Mouse (Mus musculus): Measurements from ENCODE around the gene Ncoa6. TPM values are rescaled to one million over a fixed set of nuclear protein-coding genes. Genes with fewer than 3 reads are reported as not detected.
A peak's percentile ranks its signal among the peaks of the same experiment; 100 is the strongest.

The Ncoa6 gene
- polyA plus RNA-seq, 1 experiment from 2014 or later, result 5.0 TPM

GRCm38 (mm10) chr2:155382791-155383438 lies 90.8 kb downstream of the Ncoa6 start:
- Histone ChIP-seq H3K36me3 (replicated peaks) (no peaks in the 10 kb centered on the region), H3K4me2 (peak overlapping the region; percentile 97; the same call in 1 of the 2 replicates), H3K27me3 (peaks cover 46% of the 10 kb centered on the region), H3K4me3 (replicated peaks) (0 out of 2 replicates have a peak overlapping the region, but pooled peaks have one; percentile 93), H3K9ac (no peak overlapping the region), H3K9me3 (replicated peaks) (no peaks in the 10 kb centered on the region), H3K4me1 (replicated peaks) (peaks cover 29% of the 10 kb centered on the region), H3K27ac (replicated peaks) (no peak overlapping the region)
- WGBS (ENCODE audit: insufficient replicate concordance), result 75% methylated on average over 2 of the region's 2 CpGs
- no peak for ATAC-seq (ENCODE audit: insufficient read depth)

GRCm38 (mm10) chr2:155382332-155382700 lies 91.4 kb downstream of the Ncoa6 start:
- Histone ChIP-seq H3K9me3 (replicated peaks) (no peaks in the 10 kb centered on the region), H3K9ac (peak overlapping the region; percentile 74), H3K4me3 (replicated peaks) (peak overlapping the region; percentile 93), H3K27ac (replicated peaks) (peak overlapping the region; percentile 95), H3K4me2 (peak overlapping the region; percentile 97), H3K4me1 (replicated peaks) (peaks cover 29% of the 10 kb centered on the region), H3K36me3 (replicated peaks) (no peaks in the 10 kb centered on the region), H3K27me3 (peaks cover 46% of the 10 kb centered on the region)
- ATAC-seq (ENCODE audit: insufficient read depth), result no peak
- 23% methylated on average over 6 of the region's 6 CpGs for WGBS (ENCODE audit: insufficient replicate concordance)

DNA sequence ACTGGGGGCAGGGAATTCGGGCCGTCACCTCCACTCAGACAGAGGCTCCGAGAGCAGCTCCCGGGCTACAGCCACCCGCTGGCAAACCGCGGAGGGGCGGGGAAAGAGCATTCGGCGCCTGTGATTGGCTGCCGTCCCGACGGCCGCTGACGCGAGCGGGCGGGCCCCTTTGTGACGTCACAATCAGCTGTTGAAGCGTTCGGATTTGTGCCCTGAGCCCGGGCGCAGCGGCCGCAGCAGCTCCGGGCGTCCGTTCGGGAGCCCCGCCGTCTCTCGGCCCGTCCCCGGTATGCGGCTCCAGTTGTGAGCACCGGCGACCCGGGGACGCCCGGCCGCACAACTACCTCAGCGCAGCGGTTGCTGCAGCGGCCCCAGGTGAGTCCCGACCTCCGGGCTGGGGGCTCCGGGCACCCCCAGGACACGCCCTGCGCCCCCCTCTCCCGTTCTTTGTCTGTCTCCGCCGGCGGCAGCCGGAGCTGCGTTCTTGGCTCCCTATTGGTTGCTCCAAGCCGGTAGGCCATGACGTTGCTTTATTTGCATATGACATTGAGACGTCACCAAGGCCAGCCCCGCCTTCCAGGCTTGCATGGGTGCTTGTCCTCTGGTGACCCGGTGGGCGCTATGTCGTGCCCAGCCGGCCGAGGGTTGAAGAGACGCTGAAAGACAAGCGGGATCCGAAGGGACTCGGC lies 91.9 kb downstream of the Ncoa6 start:
- Histone ChIP-seq H3K27ac (replicated peaks) (peak overlapping the region; percentile 95), H3K4me2 (peak overlapping the region; percentile 97), H3K9ac (peak overlapping the region; percentile 74), H3K36me3 (replicated peaks) (no peaks in the 10 kb centered on the region), H3K27me3 (peaks cover 46% of the 10 kb centered on the region), H3K9me3 (replicated peaks) (no peaks in the 10 kb centered on the region), H3K4me3 (replicated peaks) (peak overlapping the region; percentile 93), H3K4me1 (replicated peaks) (peaks cover 29% of the 10 kb centered on the region)
- WGBS (ENCODE audit: insufficient replicate concordance), result under 1% methylated on average over 68 of the region's 68 CpGs
- ATAC-seq (ENCODE audit: insufficient read depth), result peak; percentile 84

- ATAC-seq (ENCODE audit: insufficient read depth), result no peak
- H3K27me3 ChIP-seq, result peaks cover 39% of the 10 kb centered on the region
- peak overlapping the region; percentile 74; the same call in 1 of the 2 replicates for H3K9ac ChIP-seq
- peak overlapping the region; percentile 97 for H3K4me2 ChIP-seq
- H3K4me1 ChIP-seq (replicated peaks), result peaks cover 25% of the 10 kb centered on the region
- peak overlapping the region; percentile 93 for H3K4me3 ChIP-seq (replicated peaks)
- 3% methylated on average over 11 of the region's 11 CpGs for WGBS (ENCODE audit: insufficient replicate concordance)
- H3K9me3 ChIP-seq (replicated peaks), result no peaks in the 10 kb centered on the region
- no peaks in the 10 kb centered on the region for H3K36me3 ChIP-seq (replicated peaks)
- H3K27ac ChIP-seq (replicated peaks), result 0 out of 2 replicates have a peak overlapping the region, but pooled peaks have one; percentile 7
These were observed 92.6 kb downstream of the Ncoa6 start for GRCm38 (mm10) chr2:155381060-155381437.

GRCm38 (mm10) chr2:155380261-155381059 lies 93.2 kb downstream of the Ncoa6 start, which contains the start of gene Trp53inp2:
Gene Trp53inp2 (plus strand): TSS chr2:155381059.
- Histone ChIP-seq H3K9me3 (replicated peaks) (no peaks in the 10 kb centered on the region), H3K4me2 (peak within 1 kb of the TSS; percentile 97), H3K27ac (replicated peaks) (peak within 1 kb of the TSS; percentile 95), H3K4me3 (replicated peaks) (peak within 1 kb of the TSS; percentile 93), H3K27me3 (peaks cover 36% of the 10 kb centered on the region), H3K36me3 (replicated peaks) (no peaks in the 10 kb centered on the region), H3K9ac (peak within 1 kb of the TSS; percentile 74), H3K4me1 (replicated peaks) (peaks cover 25% of the 10 kb centered on the region)
- 56% methylated on average over 8 of the region's 8 CpGs for WGBS (ENCODE audit: insufficient replicate concordance)
- ATAC-seq (ENCODE audit: insufficient read depth), result no peak

DNA sequence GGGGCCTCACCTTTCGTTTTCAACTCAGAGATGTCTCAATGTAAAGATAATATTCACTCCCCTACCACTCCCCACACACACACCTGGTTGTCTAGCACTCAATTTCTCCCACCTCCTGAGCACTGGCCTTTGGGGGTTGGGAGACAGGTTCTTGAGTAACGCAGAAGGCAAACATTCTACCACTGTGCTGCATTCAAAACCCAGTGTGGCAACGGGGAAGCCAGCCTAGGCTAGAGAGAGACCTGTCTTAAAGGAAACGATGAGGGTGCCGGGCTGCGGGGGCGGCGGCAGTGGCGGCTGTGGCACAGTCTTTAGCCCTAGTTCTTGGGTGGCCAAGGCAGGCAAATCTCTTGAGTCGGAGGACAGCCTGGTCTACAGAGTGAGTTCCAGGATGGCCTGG lies 97.5 kb downstream of the Ncoa6 start:
- Histone ChIP-seq H3K4me2 (no peak overlapping the region), H3K4me1 (replicated peaks) (peaks cover 12% of the 10 kb centered on the region), H3K36me3 (replicated peaks) (no peaks in the 10 kb centered on the region), H3K4me3 (replicated peaks) (no peak overlapping the region), H3K27me3 (peaks cover 33% of the 10 kb centered on the region), H3K27ac (replicated peaks) (no peak overlapping the region), H3K9me3 (replicated peaks) (no peaks in the 10 kb centered on the region), H3K9ac (no peak overlapping the region)
- no peak for ATAC-seq (ENCODE audit: insufficient read depth)
- WGBS (ENCODE audit: insufficient replicate concordance), result 75% methylated on average over 10 of the region's 10 CpGs

DNA sequence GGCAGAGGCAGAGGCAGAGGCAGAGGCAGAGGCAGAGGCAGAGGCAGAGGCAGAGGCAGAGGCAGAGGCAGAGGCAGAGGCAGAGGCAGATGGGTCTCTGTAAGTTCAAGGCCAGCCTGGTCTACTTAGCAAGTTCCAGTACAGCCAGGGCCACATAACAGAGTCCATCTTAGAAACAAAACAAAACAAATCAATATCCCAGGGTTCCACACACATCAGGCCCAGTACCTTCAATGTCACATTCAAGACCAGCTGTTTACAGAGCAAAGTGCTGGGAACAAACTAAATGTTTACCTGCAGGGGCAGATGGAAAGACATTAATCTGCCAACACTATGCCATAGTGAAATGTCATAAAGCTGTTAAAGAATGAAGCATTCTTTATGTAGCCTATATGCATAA lies 99.2 kb downstream of the Ncoa6 start:
- H3K9me3 ChIP-seq (replicated peaks), result no peaks in the 10 kb centered on the region
- no peak overlapping the region for H3K4me3 ChIP-seq (replicated peaks)
- H3K4me2 ChIP-seq, result no peak overlapping the region
- H3K9ac ChIP-seq, result no peak overlapping the region
- H3K36me3 ChIP-seq (replicated peaks), result no peaks in the 10 kb centered on the region
- H3K4me1 ChIP-seq (replicated peaks), result peaks cover 14% of the 10 kb centered on the region
- H3K27ac ChIP-seq (replicated peaks), result peak overlapping the region; percentile 26; the same call in 1 of the 2 replicates
- peaks cover 16% of the 10 kb centered on the region for H3K27me3 ChIP-seq
- no peak for ATAC-seq (ENCODE audit: insufficient read depth)

GRCm38 (mm10) chr2:155373886-155374285 lies 99.8 kb downstream of the Ncoa6 start:
- WGBS (ENCODE audit: insufficient replicate concordance), result 51% methylated on average over 1 of the region's 1 CpGs
- Histone ChIP-seq H3K4me2 (no peak overlapping the region), H3K4me3 (replicated peaks) (no peak overlapping the region), H3K9ac (no peak overlapping the region), H3K36me3 (replicated peaks) (no peaks in the 10 kb centered on the region), H3K27me3 (peaks cover 10% of the 10 kb centered on the region; the same call in 1 of the 2 replicates), H3K27ac (replicated peaks) (peak overlapping the region; percentile 26; the same call in 1 of the 2 replicates), H3K9me3 (replicated peaks) (no peaks in the 10 kb centered on the region), H3K4me1 (replicated peaks) (peaks cover 19% of the 10 kb centered on the region)
- no peak for ATAC-seq (ENCODE audit: insufficient read depth)

DNA sequence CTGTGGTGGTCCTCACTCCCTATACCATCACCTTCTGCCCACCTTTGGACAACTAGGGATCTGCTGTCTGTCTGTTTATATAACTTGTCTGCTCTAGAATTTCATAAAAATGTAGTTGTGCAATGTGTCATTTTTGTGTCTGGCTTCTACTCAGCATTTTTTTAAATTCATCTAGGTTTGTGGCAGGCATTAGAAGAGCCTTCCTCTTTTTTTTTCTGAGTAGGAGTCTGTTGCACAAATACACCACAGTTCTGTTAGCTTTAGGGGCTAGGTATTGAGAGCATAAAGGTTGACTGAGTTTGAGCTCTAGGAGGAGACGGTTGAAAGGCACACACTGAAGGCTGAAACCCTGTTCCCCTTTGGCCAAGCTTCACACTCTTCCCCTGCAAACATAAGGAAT lies 100.4 kb downstream of the Ncoa6 start:
- no peak overlapping the region for H3K9ac ChIP-seq
- no peak for ATAC-seq (ENCODE audit: insufficient read depth)
- 36% methylated on average over 1 of the region's 1 CpGs for WGBS (ENCODE audit: insufficient replicate concordance)

DNA sequence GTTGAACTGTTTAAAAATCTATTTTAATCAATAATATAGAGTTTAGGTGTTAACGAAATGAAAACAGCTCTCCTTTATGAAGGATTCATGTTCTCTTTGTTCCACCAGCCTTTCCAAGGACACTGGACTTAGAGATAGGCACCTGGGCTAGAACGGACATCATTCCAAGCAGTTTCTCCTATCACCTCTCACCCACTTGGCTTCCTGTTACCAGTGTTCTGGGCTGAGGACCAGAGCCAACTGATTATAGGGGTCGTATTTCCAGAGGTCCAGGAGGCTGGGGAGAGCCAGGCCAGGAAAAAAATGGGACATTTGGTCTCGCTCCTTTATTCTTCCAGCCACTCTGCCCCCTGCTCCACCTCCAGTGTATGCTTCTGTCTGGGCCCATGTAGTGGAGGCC lies 101.2 kb downstream of the Ncoa6 start:
- Histone ChIP-seq H3K27me3 (no peaks in the 10 kb centered on the region; the same call in 1 of the 2 replicates), H3K4me1 (replicated peaks) (peaks cover 19% of the 10 kb centered on the region), H3K27ac (replicated peaks) (no peak overlapping the region), H3K4me2 (no peak overlapping the region), H3K9ac (no peak overlapping the region), H3K36me3 (replicated peaks) (no peaks in the 10 kb centered on the region), H3K4me3 (replicated peaks) (no peak overlapping the region), H3K9me3 (replicated peaks) (no peaks in the 10 kb centered on the region)
- no peak for ATAC-seq (ENCODE audit: insufficient read depth)
- WGBS (ENCODE audit: insufficient replicate concordance), result 45% methylated on average over 4 of the region's 4 CpGs

More for the DNA sequence above, 100.4 kb downstream of the Ncoa6 start:
- H3K27me3 ChIP-seq, result peaks cover 4% of the 10 kb centered on the region; the same call in 1 of the 2 replicates
- H3K27ac ChIP-seq (replicated peaks), result 0 out of 2 replicates have a peak overlapping the region, but pooled peaks have one; percentile 12
- no peak overlapping the region for H3K4me2 ChIP-seq
- H3K9me3 ChIP-seq (replicated peaks), result no peaks in the 10 kb centered on the region
- no peaks in the 10 kb centered on the region for H3K36me3 ChIP-seq (replicated peaks)
- no peak overlapping the region for H3K4me3 ChIP-seq (replicated peaks)
- peaks cover 19% of the 10 kb centered on the region for H3K4me1 ChIP-seq (replicated peaks)
